Mouse (Mus musculus) right cerebral cortex, postnatal 14 days (tissue): ENCODE data around the gene Olfr671.
"Not testable (repeated sequence)": the region's sequence is repeated elsewhere in the genome, so short reads cannot be mapped to it uniquely, and the experiment has no call there.

Source experiments
- DNase-seq: peaks from one replicate; pipeline ENCODE4 v3.0.0; 2022

Olfr671 gene

DNA sequence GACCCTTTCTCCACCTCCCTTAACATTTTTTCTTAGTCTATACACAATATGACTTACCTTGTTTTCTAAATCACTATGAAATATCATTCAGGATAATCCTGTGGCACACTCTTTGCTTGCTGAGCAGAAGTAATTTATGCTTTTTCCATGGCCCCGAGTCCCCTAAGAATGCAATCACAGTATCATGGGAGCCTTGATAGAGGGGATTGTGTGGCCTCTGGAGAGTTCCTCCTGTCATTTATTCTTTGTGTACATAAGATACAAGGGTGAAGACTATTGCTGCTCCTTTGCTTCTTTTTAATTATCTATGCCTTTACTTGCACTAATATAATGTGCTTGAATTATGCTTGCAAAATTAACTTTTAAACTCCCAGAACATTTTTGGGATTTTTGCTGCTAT, at the start of gene Olfr671:
Gene Olfr671 (minus strand): TSS at position 101 of the 400 bp plus-strand sequence.
- no peak for DNase-seq

DNA sequence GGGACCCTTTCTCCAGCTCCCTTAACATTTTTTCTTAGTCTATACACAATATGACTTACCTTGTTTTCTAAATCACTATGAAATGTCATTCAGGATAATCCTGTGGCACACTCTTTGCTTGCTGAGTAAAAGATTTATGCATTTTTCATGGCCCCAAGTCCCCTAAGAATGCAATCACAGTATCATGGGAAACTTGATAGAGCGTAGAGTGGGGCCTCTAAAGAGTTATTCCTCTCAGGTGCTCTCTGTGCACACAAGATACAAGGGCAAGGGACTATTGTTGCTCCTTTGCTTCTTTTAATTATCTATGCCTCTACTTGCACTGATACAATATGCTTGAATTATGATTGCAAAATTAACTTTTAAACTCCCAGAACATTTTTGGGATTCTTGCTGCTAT, 49.4 kb upstream of the Olfr671 start, which contains the start of gene Olfr675:
Gene Olfr675 (minus strand): TSS at position 101 of the 400 bp plus-strand sequence.
- no peak for DNase-seq

DNA sequence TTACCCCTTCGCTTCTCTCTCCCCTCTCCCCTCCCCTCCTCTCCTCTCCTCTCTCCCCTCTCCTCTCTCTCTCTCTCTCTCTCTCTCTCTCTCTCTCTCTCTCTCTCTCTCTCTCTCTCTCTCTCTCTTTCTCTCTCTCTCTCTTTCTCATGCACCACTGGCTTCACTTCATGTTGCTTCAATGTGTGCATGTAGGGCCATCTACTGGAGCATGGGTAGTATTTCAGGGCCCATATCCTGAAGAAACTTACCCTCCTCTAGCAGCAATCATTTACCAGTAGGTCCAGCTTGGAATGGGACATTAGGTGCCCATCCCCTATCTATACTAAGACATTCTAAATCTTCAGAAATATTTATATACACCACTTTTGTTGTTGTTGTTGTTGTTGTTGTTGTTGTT, 43.6 kb upstream of the Olfr671 start:
- no peak for DNase-seq

DNA sequence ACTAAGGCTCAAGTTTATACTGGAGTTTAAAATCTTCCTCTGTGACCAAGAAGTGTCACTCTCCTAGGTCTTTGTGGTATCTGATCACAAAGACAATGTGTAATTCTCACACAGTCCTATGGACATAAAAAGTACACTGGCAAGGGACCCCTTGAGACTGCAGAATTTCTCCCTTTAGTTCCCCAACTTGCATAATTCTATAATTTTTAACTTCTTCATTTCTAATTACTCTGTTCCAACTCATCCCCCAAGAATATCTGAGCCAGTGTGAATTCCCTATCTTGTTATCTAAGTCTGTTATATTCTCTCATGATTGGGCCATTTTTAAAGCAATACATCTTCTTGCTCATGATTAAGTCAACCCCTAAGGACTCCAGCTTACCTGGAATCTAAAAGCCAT, 23.0 kb upstream of the Olfr671 start, which contains the start of gene Olfr672:
Gene Olfr672 (minus strand): TSS at position 101 of the 400 bp plus-strand sequence.
- no peak for DNase-seq

DNA sequence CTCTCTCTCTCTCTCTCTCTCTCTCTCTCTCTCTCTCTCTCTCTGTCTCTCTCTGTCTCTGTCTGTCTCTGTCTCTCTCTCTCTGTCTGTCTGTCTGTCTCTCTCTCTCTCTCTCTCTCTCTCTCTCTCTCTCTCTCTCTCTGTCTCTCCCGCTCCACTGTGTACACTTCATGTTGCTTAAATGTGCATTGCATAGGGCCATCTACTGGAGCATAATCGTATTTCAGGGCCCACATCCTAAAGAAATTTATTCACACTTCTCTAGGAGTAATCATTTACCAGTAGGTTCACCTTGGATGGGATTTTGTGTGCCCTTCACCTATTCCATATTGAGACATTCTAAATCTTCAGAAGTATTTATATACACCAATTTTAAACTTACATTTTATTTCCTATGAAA, 6.4 kb downstream of the Olfr671 start:
- DNase-seq = not testable (repeated sequence)

DNA sequence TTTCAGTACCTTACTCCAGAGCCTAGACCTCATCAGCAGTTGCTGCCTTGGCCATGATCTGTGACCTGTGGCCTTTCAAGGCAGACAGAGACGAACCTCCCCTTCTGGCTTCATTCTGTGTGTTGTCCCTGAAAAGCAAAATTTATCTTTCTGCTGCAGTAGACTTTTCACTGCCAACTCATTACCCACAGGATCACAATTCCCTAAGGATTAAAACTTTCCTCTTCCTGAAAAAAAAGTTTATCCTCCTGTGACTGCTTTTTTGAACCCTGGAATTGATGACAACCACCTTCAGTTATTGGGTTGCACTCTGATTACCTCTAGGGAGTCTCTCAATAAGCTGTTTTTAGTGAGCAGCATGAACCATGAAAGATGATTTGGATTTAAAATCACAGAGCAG, 16.4 kb downstream of the Olfr671 start, which contains the start of gene Olfr670:
Gene Olfr670 (minus strand): TSS at position 101 of the 400 bp plus-strand sequence.
- DNase-seq = no peak

DNA sequence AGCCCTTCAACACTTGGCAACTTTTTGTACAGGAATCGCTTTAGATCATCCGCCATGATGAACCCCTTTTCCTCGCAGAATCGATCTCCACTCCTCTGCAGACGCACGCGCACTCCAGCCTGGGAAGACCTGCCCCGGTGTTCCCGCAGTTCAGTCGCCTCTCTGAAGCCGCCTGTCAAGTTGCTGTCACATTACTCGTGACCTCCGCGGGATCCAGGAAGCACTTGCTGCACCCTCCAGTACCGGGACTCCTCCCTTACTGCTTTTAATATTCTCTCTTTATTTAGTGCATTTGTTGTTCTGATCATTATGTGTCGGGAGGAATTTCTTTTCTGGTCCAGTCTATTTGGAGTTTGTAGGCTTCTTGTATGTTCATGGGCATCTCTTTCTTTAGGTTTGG, 28.7 kb downstream of the Olfr671 start:
- not testable (repeated sequence) for DNase-seq

DNA sequence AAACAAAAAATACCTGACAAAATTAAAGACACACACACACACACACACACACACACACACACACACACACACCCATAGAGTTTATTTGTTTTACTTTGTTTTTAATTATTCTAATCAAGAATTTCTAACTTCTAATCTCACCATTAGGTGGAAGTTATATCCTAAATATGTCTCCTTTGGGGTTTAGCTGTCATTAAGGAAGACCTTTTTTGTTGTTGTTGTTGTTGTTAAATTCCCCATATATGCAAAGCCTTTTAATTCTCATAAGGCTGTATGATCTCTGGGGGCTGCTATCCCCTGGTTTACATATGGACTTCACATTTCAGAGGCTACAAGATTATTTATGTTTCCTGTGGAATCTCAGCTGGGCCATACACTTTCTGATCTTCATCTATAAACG, 45.0 kb downstream of the Olfr671 start, which contains the start of gene Olfr669:
Gene Olfr669 (plus strand): TSS at position 301 of the 400 bp plus-strand sequence.
- DNase-seq = no peak

DNA sequence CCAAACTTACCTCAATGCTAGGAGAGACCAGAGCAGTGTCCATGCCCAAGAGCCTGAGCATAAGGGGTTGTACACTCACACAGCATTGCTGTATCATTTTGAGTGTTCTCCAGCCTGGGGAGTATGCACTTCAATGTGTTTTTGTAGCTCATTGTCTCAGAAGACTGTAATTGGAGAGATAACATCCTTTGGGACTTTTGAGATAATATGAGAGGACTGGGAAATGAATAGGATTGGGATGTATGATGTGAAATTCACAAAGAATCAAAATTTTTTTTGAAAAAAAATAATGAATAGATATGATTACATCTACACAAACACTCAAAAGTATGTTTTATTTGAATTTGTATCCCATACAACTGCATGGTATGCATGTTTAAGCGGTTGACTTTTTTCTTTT, 51.0 kb downstream of the Olfr671 start, which contains the start of gene Olfr668:
Gene Olfr668 (minus strand): TSS at position 101 of the 400 bp plus-strand sequence.
- no peak for DNase-seq
